Mouse (Mus musculus) C3H10T1/2 (cell line): ENCODE data around the gene Lcn5. TPM values are rescaled to one million over a fixed set of nuclear protein-coding genes. Genes with fewer than 3 reads are reported as not detected.

ENCODE experiments used
- polyA plus RNA-seq, 2 experiments: library from polyadenylated mRNA; unstranded; fragments of >200 nt; fragmentation: generic; extraction: Trizol; gene quantifications; one replicate each; pipeline ENCODE4 v1.2.1; 2012; ENCODE audit warnings: missing spikeins in 2 of 2

The Lcn5 gene
- polyA plus RNA-seq, result not detected

GRCm38 (mm10) chr2:25657652-25658051 is at the start of gene Lcn5:
Gene Lcn5, plus strand, starts transcription at chr2:25657952.

DNA sequence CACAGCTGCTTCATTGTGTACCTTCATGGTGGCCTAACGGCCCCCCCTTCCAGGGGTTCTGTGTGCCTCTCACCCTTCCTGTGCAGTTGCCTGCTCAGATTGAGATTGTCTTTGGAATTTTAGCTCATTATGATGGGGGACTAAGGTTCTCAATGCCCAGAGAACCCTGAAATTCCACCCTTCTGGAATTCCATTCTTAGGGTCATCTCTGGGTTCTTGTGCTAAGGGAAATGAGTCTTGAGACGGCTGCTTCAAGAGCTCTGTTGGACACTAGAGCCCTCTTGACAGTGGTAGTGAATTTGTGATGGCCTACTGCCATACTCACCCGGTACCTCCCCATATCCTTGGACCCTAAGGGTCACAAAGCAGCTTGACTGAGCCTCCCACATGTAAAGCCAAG is 40.2 kb upstream of the Lcn5 start, which contains the start of gene Ccdc183:
Ccdc183 (minus strand) TSS at position 101 of the 400 bp plus-strand sequence.

GRCm38 (mm10) chr2:25621229-25622200 is 36.2 kb upstream of the Lcn5 start, which contains the start of gene Tmem141:
Gene Tmem141, minus strand, starts transcription at chr2:25622005.

GRCm38 (mm10) chr2:25627811-25628210 is 29.9 kb upstream of the Lcn5 start, which contains the start of gene Fcna:
Gene Fcna, minus strand, starts transcription at chr2:25628030.

DNA sequence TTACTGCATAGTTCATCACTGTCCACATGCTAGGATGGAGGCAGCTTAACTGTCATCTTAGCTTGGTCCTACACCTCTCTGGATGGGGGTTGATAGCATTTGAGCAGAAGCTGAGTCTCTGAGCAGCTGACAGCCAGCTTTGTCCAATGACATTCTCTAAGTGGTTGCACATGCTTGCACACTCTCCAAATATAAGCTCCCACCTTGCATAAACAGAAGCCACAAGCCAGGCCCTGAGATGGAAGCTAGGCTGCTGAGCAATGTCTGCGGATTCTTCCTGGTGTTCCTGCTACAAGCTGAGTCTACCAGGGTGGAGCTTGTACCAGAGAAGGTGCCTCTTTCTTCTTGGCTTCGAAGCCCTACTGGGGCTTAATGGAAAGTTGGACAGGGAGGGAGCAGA is 4.8 kb upstream of the Lcn5 start, which contains the start of gene Lcn8:
Lcn8 (plus strand) TSS at position 219 of the 400 bp plus-strand sequence.

DNA sequence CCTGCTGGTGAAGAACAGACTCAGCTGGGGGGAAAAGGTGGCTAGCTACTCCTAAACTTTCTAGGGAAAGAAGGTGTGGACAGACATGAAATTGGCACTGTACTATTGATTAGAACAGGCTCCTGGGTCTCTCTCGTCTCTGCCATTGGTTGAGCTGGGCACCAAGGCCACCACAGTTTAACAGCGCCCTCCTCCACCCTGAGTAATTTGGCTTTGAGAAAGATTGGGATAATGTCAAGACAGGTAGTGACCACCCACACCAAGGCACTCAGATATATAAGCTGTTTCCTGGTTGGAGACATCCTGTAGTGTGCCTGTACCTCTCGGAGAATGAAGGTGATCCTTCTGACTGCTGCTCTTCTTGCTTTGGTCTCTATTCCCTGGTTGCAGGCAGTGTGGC is 18.7 kb downstream of the Lcn5 start, which contains the start of gene Lcn6:
Lcn6 (plus strand) TSS at position 301 of the 400 bp plus-strand sequence.

DNA sequence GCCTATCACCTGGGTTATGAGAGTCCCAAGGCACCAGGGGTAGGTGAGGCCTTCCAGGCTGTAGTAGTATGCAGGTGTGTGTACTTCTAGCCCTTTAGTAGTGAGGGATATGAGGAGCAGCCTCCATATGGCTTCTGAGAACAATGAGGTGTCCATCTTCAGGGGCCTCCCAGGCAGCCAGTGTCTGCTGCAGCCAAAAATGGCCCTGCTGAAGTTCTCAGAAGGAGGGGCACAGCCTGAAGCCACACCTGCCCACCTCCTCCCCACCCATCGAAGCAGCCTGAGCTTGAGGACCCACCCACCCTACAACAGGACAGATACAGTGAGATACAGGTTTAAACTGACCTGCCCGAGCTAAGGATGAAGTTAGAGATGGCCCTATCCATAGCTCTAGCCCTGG is 24.7 kb downstream of the Lcn5 start, which contains the start of gene Lcn10:
Lcn10 (plus strand) TSS at position 301 of the 400 bp plus-strand sequence.

GRCm38 (mm10) chr2:25699743-25700142 is 42.0 kb downstream of the Lcn5 start, which contains the start of gene Obp2a:
Gene Obp2a, plus strand, starts transcription at chr2:25700043.

GRCm38 (mm10) chr2:25706643-25707481 is 49.1 kb downstream of the Lcn5 start, which contains the start of gene Bmyc:
Gene Bmyc, plus strand, starts transcription at chr2:25706739.

Other genes starting within 250 kb of the Lcn5 start
- gene Fut7, start 234.7 kb upstream of the Lcn5 start, polyA plus RNA-seq, result under 1 TPM; 0.13 to 0.42 TPM
- gene Abca2, start 229.2 kb upstream of the Lcn5 start, polyA plus RNA-seq, result 10 to 100 TPM in 1 of 2 experiments, 1 to 10 TPM in 1; 4.8 to 13.4 TPM
- gene Clic3, start 201.1 kb upstream of the Lcn5 start, polyA plus RNA-seq, result under 1 TPM; 0.15 to 0.94 TPM
- gene Paxx, start 196.9 kb upstream of the Lcn5 start, polyA plus RNA-seq, result 10 to 100 TPM; 25.6 to 61.9 TPM
- under 1 TPM; 0.07 to 0.30 TPM for gene Ptgds, start 187.9 kb upstream of the Lcn5 start, polyA plus RNA-seq
- not detected for gene Lcn12, start 164.0 kb upstream of the Lcn5 start, polyA plus RNA-seq
- gene Fbxw5, start 157.2 kb upstream of the Lcn5 start, polyA plus RNA-seq, result 10 to 100 TPM; 24.9 to 52.5 TPM
- gene C8g, start 156.2 kb upstream of the Lcn5 start, polyA plus RNA-seq, result 1 to 10 TPM in 1 of 2 experiments, under 1 TPM in 1; 0.85 to 9.2 TPM
- gene Traf2, start 111.0 kb upstream of the Lcn5 start, polyA plus RNA-seq, result 10 to 100 TPM; 29.4 to 32.2 TPM
- gene Edf1, start 100.1 kb upstream of the Lcn5 start, polyA plus RNA-seq, result 100 to 1,000 TPM; 602 to 888 TPM
- 1 to 10 TPM in 1 of 2 experiments, under 1 TPM in 1; 0.09 to 1.1 TPM for gene Mamdc4, start 83.1 kb upstream of the Lcn5 start, polyA plus RNA-seq
- gene Phpt1, start 82.7 kb upstream of the Lcn5 start, polyA plus RNA-seq, result 100 to 1,000 TPM; 104 to 192 TPM
- gene Ajm1, start 76.2 kb upstream of the Lcn5 start, polyA plus RNA-seq, result 1 to 10 TPM in 1 of 2 experiments, under 1 TPM in 1; 0.04 to 1.9 TPM
- 10 to 100 TPM; 38.7 to 57.3 TPM for gene Rabl6, start 49.4 kb upstream of the Lcn5 start, polyA plus RNA-seq
- 1 to 10 TPM in 1 of 2 experiments, under 1 TPM in 1; 0.82 to 1.3 TPM for gene Ccdc183, start 40.3 kb upstream of the Lcn5 start, polyA plus RNA-seq
- 1 to 10 TPM; 5.8 to 8.5 TPM for gene Tmem141, start 35.9 kb upstream of the Lcn5 start, polyA plus RNA-seq
- gene Fcna, start 29.9 kb upstream of the Lcn5 start, polyA plus RNA-seq, result under 1 TPM; 0.09 to 0.51 TPM
- gene Lcn8, start 4.8 kb upstream of the Lcn5 start, polyA plus RNA-seq, result not detected
- not detected for gene Lcn6, start 18.8 kb downstream of the Lcn5 start, polyA plus RNA-seq
- gene Lcn10, start 24.8 kb downstream of the Lcn5 start, polyA plus RNA-seq, result not detected
- gene Obp2a, start 42.1 kb downstream of the Lcn5 start, polyA plus RNA-seq, result not detected
- not detected for gene Bmyc, start 48.8 kb downstream of the Lcn5 start, polyA plus RNA-seq
- not detected for gene Obp2b, start 79.1 kb downstream of the Lcn5 start, polyA plus RNA-seq
- not detected for gene Lcn3, start 107.6 kb downstream of the Lcn5 start, polyA plus RNA-seq
- gene Lcn11, start 119.1 kb downstream of the Lcn5 start, polyA plus RNA-seq, result not detected
- gene Gm13539, start 124.3 kb downstream of the Lcn5 start, polyA plus RNA-seq, result not detected
- not detected for gene Glt6d1, start 157.9 kb downstream of the Lcn5 start, polyA plus RNA-seq
- not detected for gene Lcn9, start 165.2 kb downstream of the Lcn5 start, polyA plus RNA-seq
- not detected for gene Sohlh1, start 189.3 kb downstream of the Lcn5 start, polyA plus RNA-seq
- under 1 TPM in 1 of 2 experiments, not detected in 1; 0.06 TPM for gene Kcnt1, start 205.8 kb downstream of the Lcn5 start, polyA plus RNA-seq